Mouse (Mus musculus): ENCODE measurements at regions not wholly inside any gene's neighbourhood (a gene's known extent, or its start where the extent isn't known, plus 50 kb on each side); places are given as distances from the start of the nearest gene placed in this dataset.

- no peak for DNase-seq
Observed at GRCm38 (mm10) chr1:35981226-35981625, 87.0 kb upstream of the Hs6st1 start.

- no peak for DNase-seq
Observed at GRCm38 (mm10) chr1:35983361-35983760, 84.8 kb upstream of the Hs6st1 start.

- DNase-seq: no peak
Observed at GRCm38 (mm10) chr1:35985318-35985717, 82.9 kb upstream of the Hs6st1 start.

- DNase-seq: no peak
Observed at GRCm38 (mm10) chr1:35986666-35987065, 81.5 kb upstream of the Hs6st1 start.

- no peak for DNase-seq
Observed at GRCm38 (mm10) chr1:35992227-35992909, 75.8 kb upstream of the Hs6st1 start.

- no peak for DNase-seq
Observed at GRCm38 (mm10) chr1:35992937-35993336, 75.3 kb upstream of the Hs6st1 start.

GRCm38 (mm10) chr1:35995691-35996090, 72.5 kb upstream of the Hs6st1 start:
- DNase-seq: peak; percentile 74

- DNase-seq: no peak
Observed at GRCm38 (mm10) chr1:36001319-36001718, 66.9 kb upstream of the Hs6st1 start.

- DNase-seq: no peak
Observed at GRCm38 (mm10) chr1:36001821-36002220, 66.4 kb upstream of the Hs6st1 start.

- DNase-seq: no peak
Observed at GRCm38 (mm10) chr1:36003592-36003991, 64.6 kb upstream of the Hs6st1 start.

GRCm38 (mm10) chr1:36008598-36008997, 59.6 kb upstream of the Hs6st1 start:
- no peak for DNase-seq

- DNase-seq: peak; percentile 33
Observed at GRCm38 (mm10) chr1:36009010-36009619, 59.1 kb upstream of the Hs6st1 start.

- DNase-seq: no peak
Observed at GRCm38 (mm10) chr1:36010151-36010550, 58.0 kb upstream of the Hs6st1 start.

GRCm38 (mm10) chr1:36010834-36011233, 57.4 kb upstream of the Hs6st1 start:
- no peak for DNase-seq

- DNase-seq: no peak
Observed at GRCm38 (mm10) chr1:36012081-36012765, 56.0 kb upstream of the Hs6st1 start.

GRCm38 (mm10) chr1:36013823-36014341, 54.3 kb upstream of the Hs6st1 start:
- DNase-seq: no peak

- no peak for DNase-seq
Observed at GRCm38 (mm10) chr1:36014372-36014771, 53.8 kb upstream of the Hs6st1 start.

GRCm38 (mm10) chr1:36015210-36015609, 53.0 kb upstream of the Hs6st1 start:
- DNase-seq: no peak

- DNase-seq: no peak
Observed at GRCm38 (mm10) chr1:36016566-36016965, 51.6 kb upstream of the Hs6st1 start.

- DNase-seq: no peak
Observed at GRCm38 (mm10) chr1:36017061-36017461, 51.1 kb upstream of the Hs6st1 start.

- DNase-seq: no peak
Observed at GRCm38 (mm10) chr1:36017656-36018055, 50.5 kb upstream of the Hs6st1 start.

Measured in layer of hippocampus, adult 9-11 months (tissue).